Comparison of ENCODE assay signal across 8 mouse cellular contexts in genomic region chr11:69579128-69580017, GRCm38 (mm10). TPM values are rescaled to one million over a fixed set of nuclear protein-coding genes. Genes with fewer than 3 reads are reported as not detected.
A peak's percentile ranks its signal among the peaks of the same experiment; 100 is the strongest.
DNase-seq lines count a peak whose midpoint lies in the region; ATAC-seq and TF ChIP-seq lines count a peak whose summit lies in the region.

No protein-coding gene starts in this region.

- H3K4me1 ChIP-seq in hindbrain, embryonic 13.5 days (replicated peaks), result peaks cover 53% of the 10 kb centered on the region

- 0 out of 2 replicates have a peak, but pooled peaks cover 6% of the 10 kb centered on the region for H3K36me3 ChIP-seq in hindbrain, embryonic 13.5 days

- H3K9ac ChIP-seq in hindbrain, embryonic 13.5 days, result peak overlapping the region; percentile 90

- TF ChIP-seq CTCF in Patski (IDR thresholded peaks at IDR 0.05), result peak; percentile 99

- in situ Hi-C loops in Patski (cut with MboI; ENCODE audit: low pct_unique_long_range_greater_than_20kb), result loop anchor here (5.0 kb wide), 1 partner anchor 43 kb away; the partner anchor contains the start of gene Sat2

- CTCF ChIA-PET in Patski (lab: Charles Lee), result interaction anchor here (0.7 to 1.6 kb wide), 6 partner anchors 18 to 254 kb away, joined by 3 to 7 read pairs (median 3); partner anchors contain the start of gene Kcnab3

- POLR2A ChIA-PET in Patski (lab: Charles Lee), result interaction anchor here (0.5 to 1.2 kb wide), 3 partner anchors 17 to 33 kb away, joined by 3 to 7 read pairs (median 5); no protein-coding TSS in a partner anchor

- peak overlapping the region; percentile 91 for H3K4me2 ChIP-seq in hindbrain, embryonic 13.5 days

- peak; percentile 73 for DNase-seq in Patski (ENCODE audit: low read depth, low spot score)
- peak; percentile 97 to 98 for DNase-seq in cerebellum, postnatal 14 days
- peak; percentile 97 for DNase-seq in frontal cortex, postnatal 14 days (ENCODE audit: low spot score in 2 of 2)
- DNase-seq in layer of hippocampus, postnatal 25 days (ENCODE audit: extremely low spot score in 1 of 2, low spot score in 1 of 2), result peak; percentile 99 to 100
- peak; percentile 97 for DNase-seq in lung, postnatal 25 days (ENCODE audit: low spot score)
- peak; percentile 99 for DNase-seq in retina, embryonic 14.5 days (ENCODE audit: low spot score)
- DNase-seq in thymus, postnatal 4 days, result peak; percentile 96

- no peaks in the 10 kb centered on the region for H3K9me3 ChIP-seq in hindbrain, embryonic 13.5 days

- peak overlapping the region; percentile 85 for H3K4me3 ChIP-seq in hindbrain, embryonic 13.5 days

- peak; percentile 85 for ATAC-seq in Patski
- peak; percentile 87 for ATAC-seq in hindbrain, embryonic 13.5 days (ENCODE audit: low FRiP score)

- H3K27ac ChIP-seq in hindbrain, embryonic 13.5 days, result peak overlapping the region; percentile 93

- 3% methylated on average over 39 of the region's 39 CpGs for WGBS in hindbrain, embryonic 13.5 days

- H3K27me3 ChIP-seq in Patski, result no peaks in the 10 kb centered on the region
- no peaks in the 10 kb centered on the region for H3K27me3 ChIP-seq in hindbrain, embryonic 13.5 days

RNA-seq across cellular contexts. Expression of gene Wrap53, which starts 0.7 kb away (rescaled TPM):
- 11.4 TPM for polyA plus RNA-seq in Patski (2021)
- 23.0 and 24.2 TPM in 2 replicates for polyA plus RNA-seq in hindbrain, embryonic 13.5 days (2015; fragmentation: Nextera tagmentation; extraction: Ambion mirVana)
- 10 to 100 TPM; 11.7 to 12.5 TPM for total RNA-seq in layer of hippocampus, postnatal 25 days (2021)

RNA-seq across cellular contexts. Expression of gene Trp53, which starts 0.8 kb away (rescaled TPM):
- polyA plus RNA-seq in Patski (2021), result 92.8 TPM
- 76.3 and 78.1 TPM in 2 replicates for polyA plus RNA-seq in hindbrain, embryonic 13.5 days (2015; fragmentation: Nextera tagmentation; extraction: Ambion mirVana)
- total RNA-seq in layer of hippocampus, postnatal 25 days (2021), result 10 to 100 TPM; 24.3 to 29.8 TPM

RNA-seq across cellular contexts. Expression of gene Efnb3, which starts 19.4 kb away (rescaled TPM):
- polyA plus RNA-seq in Patski (2021), result 0.27 TPM
- 90.1 and 92.0 TPM in 2 replicates for polyA plus RNA-seq in hindbrain, embryonic 13.5 days (2015; fragmentation: Nextera tagmentation; extraction: Ambion mirVana)
- 100 to 1,000 TPM; 134 to 139 TPM for total RNA-seq in layer of hippocampus, postnatal 25 days (2021)

RNA-seq across cellular contexts. Expression of gene Atp1b2, which starts 26.4 kb away (rescaled TPM):
- polyA plus RNA-seq in Patski (2021), result 0.80 TPM
- polyA plus RNA-seq in hindbrain, embryonic 13.5 days (2015; fragmentation: Nextera tagmentation; extraction: Ambion mirVana), result 27.6 and 29.7 TPM in 2 replicates
- 100 to 1,000 TPM; 394 to 472 TPM for total RNA-seq in layer of hippocampus, postnatal 25 days (2021)

RNA-seq across cellular contexts. Expression of gene Dnah2, which starts 30.5 kb away (rescaled TPM):
- polyA plus RNA-seq in Patski (2021), result 1.4 TPM
- polyA plus RNA-seq in hindbrain, embryonic 13.5 days (2015; fragmentation: Nextera tagmentation; extraction: Ambion mirVana), result 2.1 and 2.7 TPM in 2 replicates
- 1 to 10 TPM; 3.5 to 8.0 TPM for total RNA-seq in layer of hippocampus, postnatal 25 days (2021)

Comparison
In these comparisons a context has a peak if more than half of its experiments do, and no peak if none do; other contexts are left out.
1. Peak in every context shown above with its lines: DNase-seq, ATAC-seq, H3K4me3 ChIP-seq and H3K27ac ChIP-seq.
2. RNA of gene Efnb3, which starts 19.4 kb away (polyA plus RNA-seq): 90.1 to 92.0 TPM in hindbrain, embryonic 13.5 days; 0.27 TPM in Patski (single experiment); every median in the first group is over 10 times any median in the second.